Mouse (Mus musculus) liver, adult 2 months (tissue): ENCODE measurements at regions not wholly inside any gene's neighbourhood (a gene's known extent, or its start where the extent isn't known, plus 50 kb on each side); places are given as distances from the start of the nearest gene placed in this dataset.

Source experiments
- DNase-seq: peaks from one replicate; pipeline ENCODE4 v3.0.0-alpha.2; 2011; ENCODE audit warnings: low read depth, low spot score; ENCODE audit errors: extremely low read depth
- H3K27ac ChIP-seq: fragments of 200-500 bp; replicated peaks from 2 replicates; pipeline ENCODE4 v1.5.1; 2012; ENCODE audit warnings: low read depth, mild to moderate bottlenecking, control low read depth, inconsistent platforms, low read length; ENCODE audit not compliant: insufficient read depth
- H3K27me3 ChIP-seq: fragments of 200-500 bp; 2 replicates; pipeline ENCODE4 v1.6.1; 2012; ENCODE audit warnings: mild to moderate bottlenecking, moderate library complexity, low read length, inconsistent platforms; ENCODE audit not compliant: control insufficient read depth, insufficient read depth
- H3K36me3 ChIP-seq: fragments of 200-500 bp; 2 replicates; pipeline ENCODE4 v1.6.1; 2012; ENCODE audit warnings: low read length, inconsistent platforms; ENCODE audit not compliant: control insufficient read depth, insufficient read depth
- H3K4me1 ChIP-seq: fragments of 200-500 bp; 2 replicates; pipeline ENCODE4 v1.6.1; 2011; ENCODE audit warnings: low read length; ENCODE audit not compliant: control insufficient read depth, insufficient read depth
- H3K4me3 ChIP-seq: fragments of 200-500 bp; 2 replicates; pipeline ENCODE4 v1.5.1; 2011; ENCODE audit warnings: low read depth, mild to moderate bottlenecking, control low read depth, low read length, moderate library complexity; ENCODE audit not compliant: insufficient read depth
- H3K79me2 ChIP-seq: fragments of 200-500 bp; 2 replicates; pipeline ENCODE4 v1.6.1; 2012; ENCODE audit warnings: inconsistent platforms, mild to moderate bottlenecking, low read length, moderate library complexity; ENCODE audit not compliant: control insufficient read depth, insufficient read depth
- H3K9ac ChIP-seq: fragments of 200-500 bp; 2 replicates; pipeline ENCODE4 v1.6.1; 2012; ENCODE audit warnings: low read depth, mild to moderate bottlenecking, control low read depth, inconsistent platforms, low read length
- CTCF ChIP-seq: fragments of 200-500 bp; IDR thresholded peaks from 2 replicates; pipeline ENCODE4 v1.5.1; 2011; ENCODE audit warnings: low read depth, low read length, control low read depth
- POLR2A ChIP-seq: fragments of 200-500 bp; IDR thresholded peaks from 2 replicates; pipeline ENCODE4 v1.6.1; 2011; ENCODE audit warnings: low read length, control low read depth; ENCODE audit not compliant: insufficient read depth; ENCODE audit errors: extremely low read depth
- WGBS: fragments of 180-500 bp; shearing (Covaris S2); methylation state at CpG from one replicate; pipeline ENCODE4 v1.1.7; 2018; 5-methylcytosine and 5-hydroxymethylcytosine counted together

DNA sequence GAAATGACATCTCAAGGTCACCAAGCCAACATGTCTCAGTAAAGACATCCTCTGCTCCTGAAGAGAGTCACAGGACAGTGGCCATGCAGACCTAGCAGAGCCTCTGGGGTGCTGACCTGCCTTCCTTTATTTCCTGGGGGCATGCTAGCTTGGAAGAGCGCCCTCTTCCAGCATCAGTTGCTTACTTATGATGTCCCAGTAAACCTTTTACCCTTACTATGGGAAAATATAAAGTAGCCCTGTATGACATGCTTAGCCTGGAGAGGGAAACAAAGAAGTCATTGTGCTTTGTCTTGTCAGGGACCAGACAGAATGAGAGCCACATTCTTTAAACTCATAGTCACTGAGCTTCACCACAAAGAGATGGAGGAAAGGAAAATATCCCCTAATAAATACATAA lies 82.9 kb downstream of the Postn start:
- H3K4me3 ChIP-seq: no peak overlapping the region
- no peak overlapping the region for H3K9ac ChIP-seq
- no peaks in the 10 kb centered on the region for H3K27me3 ChIP-seq
- no peaks in the 10 kb centered on the region for H3K4me1 ChIP-seq
- TF ChIP-seq POLR2A (no peak), CTCF (no peak)
- no peak overlapping the region for H3K27ac ChIP-seq
- H3K79me2 ChIP-seq: no peaks in the 10 kb centered on the region
- no peaks in the 10 kb centered on the region for H3K36me3 ChIP-seq
- 68% methylated on average over 1 of the region's 1 CpGs for WGBS
- no peak for DNase-seq

DNA sequence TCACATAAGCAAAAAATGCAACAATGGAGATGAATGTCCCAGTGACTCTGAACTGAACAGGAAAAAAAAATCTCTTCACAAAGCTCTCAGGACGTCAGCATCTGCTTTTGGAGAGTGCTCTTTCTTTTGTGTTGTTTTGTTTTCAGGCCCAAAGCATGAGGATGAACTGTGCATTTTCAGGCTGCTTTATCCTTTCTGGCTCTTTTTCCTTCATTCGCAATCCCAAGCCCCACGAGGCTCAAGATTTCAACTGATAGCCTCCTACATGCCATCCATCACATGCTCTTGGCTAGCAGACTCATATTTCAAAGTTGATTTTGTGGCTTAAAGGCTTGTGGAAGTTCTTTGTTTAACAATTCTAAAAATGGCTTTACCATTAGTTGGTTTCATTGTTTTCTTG lies 86.0 kb downstream of the Postn start:
- Histone ChIP-seq H3K27me3 (no peaks in the 10 kb centered on the region), H3K79me2 (no peaks in the 10 kb centered on the region), H3K36me3 (no peaks in the 10 kb centered on the region), H3K4me1 (no peaks in the 10 kb centered on the region), H3K4me3 (no peak overlapping the region), H3K27ac (no peak overlapping the region), H3K9ac (no peak overlapping the region)
- WGBS: 62% methylated on average over 3 of the region's 3 CpGs
- no peak for DNase-seq
- TF ChIP-seq CTCF: no peak
- no peak for TF ChIP-seq POLR2A

- WGBS: 88% methylated on average over 2 of the region's 2 CpGs
- Histone ChIP-seq H3K36me3 (no peaks in the 10 kb centered on the region), H3K9ac (no peak overlapping the region), H3K4me3 (no peak overlapping the region), H3K79me2 (no peaks in the 10 kb centered on the region), H3K27ac (no peak overlapping the region), H3K27me3 (no peaks in the 10 kb centered on the region), H3K4me1 (no peaks in the 10 kb centered on the region)
- TF ChIP-seq CTCF (no peak), POLR2A (no peak)
- DNase-seq: no peak
These were observed 96.5 kb downstream of the Postn start for GRCm38 (mm10) chr3:54457416-54457815.

- H3K9ac ChIP-seq: no peak overlapping the region
- H3K4me1 ChIP-seq: no peaks in the 10 kb centered on the region
- H3K27me3 ChIP-seq: no peaks in the 10 kb centered on the region
- no peak for DNase-seq
- 92% methylated on average over 6 of the region's 6 CpGs for WGBS
- TF ChIP-seq POLR2A (no peak), CTCF (no peak)
- no peaks in the 10 kb centered on the region for H3K36me3 ChIP-seq
- no peak overlapping the region for H3K4me3 ChIP-seq
- H3K27ac ChIP-seq: no peak overlapping the region
- H3K79me2 ChIP-seq: no peaks in the 10 kb centered on the region
These were observed 100.5 kb downstream of the Postn start for GRCm38 (mm10) chr3:54461366-54461765.

- Histone ChIP-seq H3K4me1 (peaks cover 5% of the 10 kb centered on the region), H3K79me2 (no peaks in the 10 kb centered on the region), H3K4me3 (no peak overlapping the region), H3K27ac (no peak overlapping the region), H3K9ac (no peak overlapping the region), H3K27me3 (no peaks in the 10 kb centered on the region), H3K36me3 (no peaks in the 10 kb centered on the region)
- no peak for DNase-seq
- no peak for TF ChIP-seq POLR2A
- TF ChIP-seq CTCF: no peak
These were observed 105.2 kb downstream of the Postn start for GRCm38 (mm10) chr3:54466097-54466496.

- no peaks in the 10 kb centered on the region for H3K79me2 ChIP-seq
- H3K4me1 ChIP-seq: peaks cover 5% of the 10 kb centered on the region
- DNase-seq: no peak
- WGBS: 76% methylated on average over 6 of the region's 6 CpGs
- no peak overlapping the region for H3K9ac ChIP-seq
- no peaks in the 10 kb centered on the region for H3K27me3 ChIP-seq
- no peak for TF ChIP-seq CTCF
- no peak for TF ChIP-seq POLR2A
- no peak overlapping the region for H3K4me3 ChIP-seq
- no peaks in the 10 kb centered on the region for H3K36me3 ChIP-seq
- no peak overlapping the region for H3K27ac ChIP-seq
These were observed 113.3 kb downstream of the Postn start for GRCm38 (mm10) chr3:54474209-54474608.
